Mouse (Mus musculus): ENCODE results near the gene Usp50. TPM values are rescaled to one million over a fixed set of nuclear protein-coding genes. Genes with fewer than 3 reads are reported as not detected.

Usp50 gene
- 0.47 and 0.66 TPM in 2 replicates for total RNA-seq (2015)
- 0.33 TPM in 1 of 2 replicates, not detected in the other for total RNA-seq (2017)

- no peak for ATAC-seq (ENCODE audit: poor library complexity, severe bottlenecking)
Measured at GRCm38 (mm10) chr2:126783370-126783769, at the start of gene Usp50. Gene Usp50, minus strand, starts transcription at chr2:126783470.

- ATAC-seq (ENCODE audit: poor library complexity, severe bottlenecking): no peak
Measured at GRCm38 (mm10) chr2:126817414-126817813, 34.1 kb upstream of the Usp50 start.

GRCm38 (mm10) chr2:126816644-126817347 lies 33.5 kb upstream of the Usp50 start:
- no peak for ATAC-seq (ENCODE audit: poor library complexity, severe bottlenecking)

GRCm38 (mm10) chr2:126815822-126816221 lies 32.6 kb upstream of the Usp50 start:
- ATAC-seq (ENCODE audit: poor library complexity, severe bottlenecking): no peak

- no peak for ATAC-seq (ENCODE audit: poor library complexity, severe bottlenecking)
Measured at GRCm38 (mm10) chr2:126801980-126802379, 18.7 kb upstream of the Usp50 start.

GRCm38 (mm10) chr2:126798455-126798854 lies 15.2 kb upstream of the Usp50 start:
- no peak for ATAC-seq (ENCODE audit: poor library complexity, severe bottlenecking)

- ATAC-seq (ENCODE audit: poor library complexity, severe bottlenecking): no peak
Measured at GRCm38 (mm10) chr2:126795708-126796107, 12.4 kb upstream of the Usp50 start.

GRCm38 (mm10) chr2:126792611-126793010 lies 9.3 kb upstream of the Usp50 start:
- no peak for ATAC-seq (ENCODE audit: poor library complexity, severe bottlenecking)

- ATAC-seq (ENCODE audit: poor library complexity, severe bottlenecking): peak; percentile 38; the same call in 1 of the 2 replicates
Measured at GRCm38 (mm10) chr2:126787721-126788342, 4.6 kb upstream of the Usp50 start.

GRCm38 (mm10) chr2:126782433-126782832 lies 837 bp downstream of the Usp50 start:
- no peak for ATAC-seq (ENCODE audit: poor library complexity, severe bottlenecking)

GRCm38 (mm10) chr2:126781478-126781877 lies 1.8 kb downstream of the Usp50 start:
- ATAC-seq (ENCODE audit: poor library complexity, severe bottlenecking): no peak

- ATAC-seq (ENCODE audit: poor library complexity, severe bottlenecking): no peak
Measured at GRCm38 (mm10) chr2:126780286-126780685, 3.0 kb downstream of the Usp50 start.

GRCm38 (mm10) chr2:126778806-126779205 lies 4.5 kb downstream of the Usp50 start:
- ATAC-seq (ENCODE audit: poor library complexity, severe bottlenecking): no peak

- ATAC-seq (ENCODE audit: poor library complexity, severe bottlenecking): no peak
Measured at GRCm38 (mm10) chr2:126776416-126776815, 6.9 kb downstream of the Usp50 start.

- ATAC-seq (ENCODE audit: poor library complexity, severe bottlenecking): no peak
Measured at GRCm38 (mm10) chr2:126775951-126776350, 7.3 kb downstream of the Usp50 start.

GRCm38 (mm10) chr2:126772217-126772616 lies 11.1 kb downstream of the Usp50 start:
- no peak for ATAC-seq (ENCODE audit: poor library complexity, severe bottlenecking)

- no peak for ATAC-seq (ENCODE audit: poor library complexity, severe bottlenecking)
Measured at GRCm38 (mm10) chr2:126769431-126770181, 13.7 kb downstream of the Usp50 start.

GRCm38 (mm10) chr2:126768194-126768593 lies 15.1 kb downstream of the Usp50 start:
- no peak for ATAC-seq (ENCODE audit: poor library complexity, severe bottlenecking)

GRCm38 (mm10) chr2:126767599-126767998 lies 15.7 kb downstream of the Usp50 start:
- no peak for ATAC-seq (ENCODE audit: poor library complexity, severe bottlenecking)

GRCm38 (mm10) chr2:126765867-126766582 lies 17.2 kb downstream of the Usp50 start:
- no peak for ATAC-seq (ENCODE audit: poor library complexity, severe bottlenecking)

GRCm38 (mm10) chr2:126759351-126759750 lies 23.9 kb downstream of the Usp50 start:
- no peak for ATAC-seq (ENCODE audit: poor library complexity, severe bottlenecking)
